Mouse (Mus musculus): ENCODE measurements at regions not wholly inside any gene's neighbourhood (a gene's known extent, or its start where the extent isn't known, plus 50 kb on each side); places are given as distances from the start of the nearest gene placed in this dataset.
"Not testable (repeated sequence)": the region's sequence is repeated elsewhere in the genome, so short reads cannot be mapped to it uniquely, and the experiment has no call there.

DNA sequence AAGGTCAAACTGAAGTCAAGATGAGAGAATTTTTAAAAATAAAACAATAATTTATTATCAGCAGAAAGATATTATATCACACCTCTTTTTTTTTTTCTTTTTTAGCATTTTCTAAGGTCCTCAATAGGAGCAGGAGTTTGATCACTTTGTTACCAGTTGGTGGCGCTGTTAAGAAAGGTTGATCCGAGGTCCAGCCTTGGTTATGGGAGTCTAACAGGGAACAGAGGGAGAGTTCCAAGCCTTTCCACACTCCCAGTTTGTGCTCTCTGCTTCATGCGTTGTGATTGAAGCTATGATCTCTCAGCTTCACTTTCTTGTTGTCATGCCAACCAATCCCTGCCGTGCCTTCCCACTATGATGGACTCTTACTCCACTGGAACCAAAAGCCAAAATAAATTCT is 83.8 kb downstream of the Fam174a start:
- no peak for DNase-seq (ENCODE audit: low read depth in 1 of 2, low spot score in 2 of 2)

DNA sequence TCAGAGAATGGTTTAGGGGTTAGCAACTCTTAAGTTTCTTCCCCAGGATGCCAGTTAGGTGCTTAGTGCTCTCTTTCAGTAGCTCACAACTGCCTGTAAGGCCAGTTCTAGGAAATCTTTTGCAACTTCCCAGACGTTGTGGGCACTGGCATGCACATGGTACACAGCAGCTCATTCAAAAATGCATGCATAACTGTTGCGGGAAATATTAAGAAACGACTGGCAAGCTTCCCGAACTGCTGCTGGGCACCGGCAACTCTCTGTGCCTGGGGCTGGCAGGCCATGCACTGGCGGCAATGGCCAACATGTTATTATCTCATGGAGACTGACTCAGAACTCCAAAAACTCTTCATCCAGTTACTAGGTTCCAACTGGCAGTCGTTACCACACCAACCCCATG is 86.3 kb downstream of the Fam174a start:
- DNase-seq (ENCODE audit: low read depth in 1 of 2, low spot score in 2 of 2) = no peak

DNA sequence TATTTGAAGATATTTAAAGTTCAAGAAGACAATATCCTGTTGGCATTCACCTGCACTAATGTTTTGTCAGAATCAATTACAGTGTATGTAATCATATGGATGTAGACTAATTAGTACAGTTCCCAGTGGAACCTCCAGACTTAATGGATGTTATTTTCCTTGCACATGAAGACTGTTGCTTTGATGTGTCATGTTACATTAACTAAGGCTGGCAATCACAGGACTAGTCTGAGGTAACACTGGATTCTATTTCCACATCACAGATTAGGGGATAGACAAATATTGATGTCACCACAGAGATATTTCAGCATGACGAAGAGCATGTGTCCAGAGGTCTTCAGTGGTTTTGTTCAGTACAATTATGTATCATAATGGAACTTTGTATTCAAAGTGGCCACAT is 108.8 kb downstream of the Fam174a start:
- DNase-seq (ENCODE audit: low read depth in 1 of 2, low spot score in 2 of 2) = no peak

DNA sequence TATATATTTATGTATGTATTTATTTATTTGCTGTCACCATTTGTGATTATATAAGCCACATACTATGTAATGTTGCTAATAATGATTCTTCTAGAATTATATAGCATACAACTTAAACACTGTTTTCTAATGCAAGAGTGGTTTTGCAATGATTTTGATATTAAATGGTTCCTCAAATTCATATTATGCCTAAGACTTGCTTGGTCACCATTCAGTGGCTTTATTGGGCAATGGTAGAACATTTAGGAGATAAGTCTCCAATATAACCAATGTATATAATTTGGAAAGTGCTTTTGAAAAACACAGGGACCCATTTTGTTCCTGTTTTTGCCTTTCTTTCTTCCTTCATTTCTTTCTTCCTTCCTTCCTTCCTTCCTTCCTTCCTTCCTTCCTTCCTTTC is 112.0 kb downstream of the Fam174a start:
- no peak for DNase-seq (ENCODE audit: low read depth in 1 of 2, low spot score in 2 of 2)

DNA sequence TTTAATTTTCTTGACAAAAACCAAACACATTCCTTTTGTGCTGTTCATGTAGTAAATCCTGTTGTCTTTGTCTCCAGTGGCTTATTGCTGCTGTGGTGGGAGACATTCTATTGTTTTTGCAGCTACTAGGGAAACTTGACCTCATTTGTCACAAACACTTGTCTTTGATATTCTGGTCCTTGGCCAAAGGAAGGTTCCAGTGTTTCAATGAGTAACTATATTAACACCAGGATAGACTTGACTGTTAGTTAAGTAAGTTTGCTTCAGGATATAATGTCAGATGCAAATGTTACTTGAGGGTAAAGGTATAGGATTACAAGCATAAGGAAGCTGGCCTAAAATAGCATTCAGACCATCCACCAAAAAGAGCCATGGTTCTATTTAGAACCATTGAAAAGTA is 123.7 kb downstream of the Fam174a start:
- DNase-seq (ENCODE audit: low read depth in 1 of 2, low spot score in 2 of 2) = no peak

DNA sequence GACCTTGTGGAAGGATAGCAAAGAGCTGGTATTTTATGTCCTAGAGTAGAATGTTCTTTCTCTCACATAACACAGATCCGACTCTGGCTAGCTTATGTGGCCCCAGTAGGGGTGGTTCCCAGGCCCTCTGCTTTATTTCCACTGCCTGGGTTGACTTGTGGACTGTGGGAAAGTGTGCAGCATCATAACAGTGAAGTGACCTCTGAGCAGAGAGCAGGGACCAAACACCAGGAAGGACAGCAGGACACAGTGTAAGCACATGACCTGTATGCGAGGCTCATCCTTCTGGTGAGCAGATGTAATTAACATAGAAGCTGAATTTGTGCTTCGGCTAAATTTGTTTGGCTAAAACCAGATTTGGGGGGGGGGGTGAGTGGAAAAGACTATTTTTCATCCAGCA is 132.1 kb downstream of the Fam174a start:
- no peak for DNase-seq (ENCODE audit: low read depth in 1 of 2, low spot score in 2 of 2)

DNA sequence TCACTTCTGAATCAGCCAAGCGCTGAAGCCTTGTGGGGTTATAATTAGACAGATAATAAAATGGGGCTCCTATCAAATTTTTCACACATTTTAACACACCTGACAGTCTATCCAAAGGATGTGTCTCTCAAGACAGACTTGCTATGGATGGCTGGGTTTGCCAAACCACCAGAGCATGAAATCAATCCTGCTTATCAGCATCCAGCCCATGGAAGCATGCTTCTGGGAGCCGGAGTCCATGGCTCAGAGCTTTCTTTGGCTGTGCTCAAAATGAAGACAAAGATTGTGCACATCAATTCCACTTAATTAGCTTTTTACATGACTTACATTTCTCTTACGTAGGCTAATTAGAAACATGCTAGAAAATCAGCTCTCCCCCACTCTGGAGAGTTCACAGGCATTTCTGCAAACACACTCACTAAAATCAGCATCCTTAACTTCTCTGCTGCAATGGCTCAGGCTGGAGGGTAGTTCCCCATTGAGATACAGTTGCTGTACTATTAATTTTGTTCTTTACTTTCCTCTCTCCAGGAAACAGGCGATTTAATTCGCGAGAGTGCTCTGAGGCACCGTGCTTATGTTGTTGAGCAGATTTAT is 135.6 kb downstream of the Fam174a start:
- no peak for DNase-seq (ENCODE audit: low read depth in 1 of 2, low spot score in 2 of 2)

DNA sequence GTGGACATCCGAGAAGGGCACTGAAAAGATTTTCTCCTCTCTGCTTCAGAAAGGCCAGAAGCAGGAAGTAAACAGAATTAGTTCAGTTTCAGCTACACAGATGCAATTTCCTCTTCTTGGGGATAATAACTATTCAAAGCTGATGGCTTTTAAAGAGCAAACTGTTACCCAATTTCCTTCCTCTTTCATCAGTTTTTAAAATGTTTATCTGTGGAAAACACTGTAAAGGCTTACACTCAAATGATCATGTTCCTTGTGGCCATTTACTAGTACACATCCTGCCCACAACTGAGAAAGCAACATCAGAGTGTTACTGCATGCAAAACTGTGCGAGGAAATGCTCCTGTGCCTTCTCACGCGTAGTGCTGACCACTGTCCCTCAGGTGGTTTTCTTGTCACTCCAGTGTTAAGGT is 137.5 kb downstream of the Fam174a start:
- DNase-seq (ENCODE audit: low read depth in 1 of 2, low spot score in 2 of 2) = no peak

DNA sequence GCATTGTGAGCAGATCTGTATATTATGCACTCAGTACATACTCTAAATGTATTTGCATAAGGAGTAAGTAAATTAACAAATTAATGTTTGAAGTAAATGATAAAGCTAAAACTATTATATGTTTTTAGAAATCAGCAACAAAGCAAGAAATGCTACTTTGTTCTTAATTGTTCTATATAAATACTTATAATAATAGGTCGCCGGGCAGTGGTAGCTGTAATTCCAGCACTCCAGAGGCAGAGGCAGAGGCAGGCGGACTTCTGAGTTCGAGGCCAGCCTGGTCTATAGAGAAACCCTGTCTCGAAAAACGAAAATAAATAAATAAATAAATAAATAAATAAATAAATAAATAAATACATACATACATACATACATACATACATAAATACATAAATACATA is 138.3 kb downstream of the Fam174a start:
- not testable (repeated sequence) for DNase-seq (ENCODE audit: low read depth in 1 of 2, low spot score in 2 of 2)

DNA sequence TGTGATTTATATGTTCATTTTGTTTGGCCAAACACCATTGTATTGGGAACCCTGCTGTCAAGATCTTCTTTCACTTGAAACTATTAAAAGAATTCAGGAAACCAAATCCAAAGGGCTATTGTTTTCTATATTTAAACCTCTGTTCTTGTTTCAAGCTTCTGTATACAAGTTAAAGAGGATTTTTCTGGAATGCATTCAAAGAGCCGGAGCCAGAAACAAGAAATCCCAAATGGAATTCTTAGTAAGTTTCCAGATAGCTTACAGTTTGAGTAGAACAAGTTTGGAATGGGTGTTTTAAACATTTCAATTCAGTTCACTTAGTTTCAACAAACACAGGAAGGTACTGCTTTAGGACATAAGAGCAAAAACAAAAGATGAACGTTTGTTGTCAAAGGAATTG is 140.8 kb downstream of the Fam174a start:
- no peak for DNase-seq (ENCODE audit: low read depth in 1 of 2, low spot score in 2 of 2)

DNA sequence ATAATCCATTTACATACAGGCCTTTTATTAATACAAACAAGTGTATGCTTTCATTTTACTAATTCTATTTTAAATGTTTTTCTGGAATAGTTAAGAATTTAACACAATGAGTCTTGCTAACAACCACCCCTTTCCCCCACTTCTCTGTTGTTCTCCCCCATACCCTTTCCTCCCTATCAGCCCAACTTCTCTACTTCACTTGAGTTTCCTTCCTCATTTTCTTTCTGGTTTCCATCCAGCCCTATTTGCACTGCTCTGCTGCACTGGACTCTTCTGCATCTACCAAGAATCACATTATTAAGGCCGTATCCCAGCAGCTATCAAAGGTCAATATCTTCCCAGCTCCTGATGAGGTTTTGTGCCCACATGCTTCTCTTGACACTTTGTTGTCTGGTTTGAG is 145.9 kb downstream of the Fam174a start:
- DNase-seq (ENCODE audit: low read depth in 1 of 2, low spot score in 2 of 2) = no peak

DNA sequence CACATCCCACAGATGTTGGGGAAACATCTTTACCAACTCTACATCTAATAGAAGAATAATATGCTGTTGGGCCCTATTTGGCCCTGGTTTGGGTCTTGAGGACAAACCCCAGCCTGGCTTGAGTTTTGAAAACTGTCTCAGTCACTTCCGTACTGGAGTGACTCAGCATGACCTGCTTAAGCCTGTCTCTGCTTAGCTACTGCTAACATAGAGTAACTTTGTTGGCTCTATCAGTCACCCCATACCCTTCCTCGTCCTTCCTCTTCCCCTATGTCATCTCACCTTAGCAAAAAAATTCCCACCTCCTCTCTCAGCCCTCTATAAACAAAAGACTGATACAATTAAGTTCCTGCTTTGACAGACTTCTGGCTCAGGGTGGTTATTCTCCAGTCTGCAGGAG is 154.7 kb downstream of the Fam174a start:
- no peak for DNase-seq (ENCODE audit: low read depth in 1 of 2, low spot score in 2 of 2)

DNA sequence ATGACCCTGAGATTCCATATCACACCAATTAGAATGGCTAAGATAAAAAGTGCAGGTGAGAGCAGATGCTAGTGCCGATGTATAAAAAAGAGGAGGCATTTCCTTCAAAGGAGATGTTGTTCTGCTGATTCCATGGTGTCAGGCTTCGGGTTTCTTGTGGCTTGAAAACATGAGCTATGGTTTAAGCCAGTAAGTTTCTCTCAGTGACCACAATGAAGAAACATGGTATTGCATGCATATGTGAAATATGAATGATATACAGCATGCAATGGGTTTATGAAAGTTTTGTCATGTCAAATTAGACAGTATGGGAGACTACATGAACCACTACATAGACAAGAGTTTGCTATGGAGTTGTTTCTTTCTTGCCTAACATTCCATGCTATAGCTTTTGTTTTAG is 155.3 kb downstream of the Fam174a start:
- no peak for DNase-seq (ENCODE audit: low read depth in 1 of 2, low spot score in 2 of 2)

DNA sequence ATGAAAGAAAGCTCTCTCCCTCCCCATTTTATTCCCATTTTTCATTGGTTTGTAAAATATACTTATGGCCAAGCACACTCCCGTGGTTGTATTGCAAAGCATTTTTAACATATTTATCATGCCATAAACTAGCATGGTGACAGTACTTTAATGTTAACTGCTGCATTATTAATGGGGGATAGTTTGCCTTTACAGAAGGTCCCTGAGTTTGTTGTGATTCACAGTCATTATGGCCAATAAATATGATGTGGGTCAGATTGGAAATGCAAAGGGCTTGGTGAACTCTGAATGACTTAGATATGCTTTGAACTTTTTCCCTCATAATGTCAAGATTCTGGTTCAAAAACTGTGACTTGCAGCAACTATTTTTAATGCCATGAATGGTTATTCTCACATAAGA is 157.1 kb downstream of the Fam174a start:
- DNase-seq (ENCODE audit: low read depth in 1 of 2, low spot score in 2 of 2) = no peak

DNA sequence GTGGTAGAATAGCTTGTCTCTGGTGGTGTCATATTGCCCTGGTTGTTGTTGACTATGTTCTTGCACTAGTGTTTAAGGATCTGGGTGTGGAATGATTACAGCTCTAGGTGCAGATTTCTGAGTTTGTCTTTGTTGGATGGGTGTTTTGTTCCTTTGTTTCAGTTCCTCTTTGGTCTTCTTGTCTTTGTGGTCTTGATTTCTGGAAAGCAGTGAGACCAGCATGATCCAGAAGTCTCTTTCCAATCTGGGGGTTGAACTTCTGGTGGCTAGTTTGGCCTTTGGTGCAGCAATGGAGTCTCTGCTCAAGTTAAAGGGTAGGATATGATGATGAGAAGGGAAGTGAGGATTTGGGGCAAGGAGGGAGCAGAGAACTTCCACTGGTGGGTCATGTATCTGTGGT is 174.4 kb downstream of the St8sia4 start:
- DNase-seq (ENCODE audit: low read depth in 1 of 2, low spot score in 2 of 2) = no peak

DNA sequence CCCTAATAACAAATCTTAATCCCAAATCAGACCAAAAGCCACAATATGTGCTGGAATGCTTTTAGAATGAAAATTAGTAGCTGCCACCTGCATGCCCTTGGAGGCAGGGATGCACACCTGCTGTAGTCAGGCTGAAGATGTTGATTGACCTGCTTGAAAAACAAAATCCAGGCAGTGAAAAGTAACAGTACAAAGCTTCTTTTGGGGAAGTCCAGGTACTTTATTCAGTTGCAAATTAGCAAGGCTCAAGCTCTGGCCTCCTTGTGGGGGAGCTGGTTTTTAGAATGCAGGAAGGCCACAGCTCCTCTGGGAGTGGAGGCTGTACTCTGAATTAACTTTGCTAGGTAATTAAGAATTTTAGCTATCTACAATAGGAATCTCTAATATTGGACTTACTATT is 166.7 kb downstream of the St8sia4 start:
- not testable (repeated sequence) for DNase-seq (ENCODE audit: low read depth in 1 of 2, low spot score in 2 of 2)

DNA sequence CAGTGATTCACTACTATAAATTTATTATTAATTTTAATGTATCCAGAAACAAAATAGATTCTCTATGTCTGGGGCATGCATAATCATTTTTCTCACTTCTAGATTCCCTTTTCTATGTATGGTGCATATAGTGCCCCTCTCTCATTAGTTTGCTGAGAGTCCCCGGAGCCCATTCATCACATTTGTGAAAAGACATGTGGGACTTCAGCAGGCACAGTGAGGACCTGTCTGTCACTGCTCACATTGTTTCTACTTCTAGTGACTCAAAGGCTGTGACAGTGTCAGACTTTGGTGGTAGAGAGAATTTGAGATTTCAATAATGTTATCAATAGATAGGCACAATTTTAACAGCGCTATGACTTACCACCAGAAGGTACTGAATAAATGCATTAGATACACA is 158.7 kb downstream of the St8sia4 start:
- DNase-seq (ENCODE audit: low read depth in 1 of 2, low spot score in 2 of 2) = no peak

DNA sequence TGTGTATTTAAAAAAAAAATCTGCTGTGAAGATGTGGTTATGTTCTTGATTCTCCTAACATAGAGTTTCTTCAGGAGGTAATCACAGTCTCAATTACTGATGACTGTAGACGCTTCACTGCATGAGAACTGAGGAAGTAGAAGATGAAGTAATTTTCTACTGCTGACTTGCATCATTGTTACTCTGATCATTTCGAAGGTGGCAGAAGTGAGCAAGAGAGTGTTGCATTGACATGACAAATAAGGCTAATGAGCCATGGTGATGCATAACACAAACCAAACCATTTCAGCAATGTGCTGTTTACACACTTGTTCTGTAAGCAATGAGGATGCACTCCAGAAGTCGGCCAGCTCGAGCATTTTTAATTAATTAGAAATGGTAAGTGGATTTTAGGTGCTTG is 138.6 kb downstream of the St8sia4 start:
- peak in 1 of 2 experiments; percentile 8 for DNase-seq (ENCODE audit: low read depth in 1 of 2, low spot score in 2 of 2)

DNA sequence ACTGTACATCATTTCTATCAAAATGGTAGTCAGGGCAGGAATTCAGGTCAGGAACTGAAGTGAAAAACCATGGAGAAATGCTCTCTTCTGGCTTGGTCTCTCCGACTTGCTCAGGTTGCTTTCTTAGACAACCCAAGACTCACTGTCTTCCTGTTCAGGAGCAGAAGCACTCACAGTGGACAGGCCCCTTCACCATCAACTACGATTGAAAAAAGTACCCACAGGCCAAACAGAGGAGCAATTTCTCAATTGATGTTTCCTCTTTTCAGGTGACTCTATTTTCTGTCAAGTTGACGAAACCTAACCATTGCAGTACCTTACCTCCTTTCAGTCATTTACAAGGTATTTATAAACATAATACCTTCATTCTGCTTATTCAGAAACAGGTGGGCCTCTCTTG is 136.4 kb downstream of the St8sia4 start:
- no peak for DNase-seq (ENCODE audit: low read depth in 1 of 2, low spot score in 2 of 2)

Data from monocyte, adult 2 months (primary cell).